Comparison of ENCODE assay signal across 31 mouse cellular contexts in the genomic region with DNA sequence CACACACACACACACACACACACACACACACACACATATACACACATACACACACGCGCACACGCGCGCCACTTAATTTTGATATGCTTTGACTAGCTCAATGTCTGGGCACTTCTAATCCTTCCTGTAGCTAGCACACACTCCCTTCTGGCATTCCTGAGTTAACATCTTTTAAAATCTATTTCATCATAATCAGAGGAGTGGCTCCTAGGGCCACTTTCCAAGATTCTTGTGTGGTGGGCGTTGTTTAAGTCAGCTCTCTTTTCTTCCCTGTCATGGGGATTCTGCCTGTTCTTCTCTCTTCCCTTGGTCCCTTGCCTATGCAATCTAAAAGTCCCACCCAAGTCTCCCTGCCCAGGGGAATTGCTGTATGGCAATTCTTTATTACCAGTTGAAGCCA.
A peak's percentile ranks its signal among the peaks of the same experiment; 100 is the strongest.
DNase-seq lines count a peak whose midpoint lies in the region; ATAC-seq and TF ChIP-seq lines count a peak whose summit lies in the region.
"Had no signal": no experiment of that assay in that cellular context is flagged by ENCODE, and none has a peak within 500 bp of the region (broad histone marks: within the 10 kb centered on the region; RNA-seq: fewer than 3 reads in every experiment).

No protein-coding gene starts in this region.

- no peaks in the 10 kb centered on the region for H3K27me3 ChIP-seq in limb, embryonic 14.5 days (ENCODE audit: control insufficient read depth, insufficient read depth, low read length)
- no peaks in the 10 kb centered on the region for H3K27me3 ChIP-seq in limb, embryonic 10.5 days (ENCODE audit: low read depth, poor library complexity, severe bottlenecking)
- H3K27me3 ChIP-seq: embryonic facial prominence, embryonic 15.5 days; hindbrain, embryonic 12.5 days; intestine, embryonic 15.5 days; limb, embryonic 13.5 days; liver, embryonic 12.5 days; neural tube, embryonic 13.5 days had no signal

- 85% methylated on average over 6 of the region's 6 CpGs for WGBS in limb, embryonic 14.5 days
- over 99% methylated on average over 6 of the region's 6 CpGs for WGBS in limb, embryonic 10.5 days

- no peak for TF ChIP-seq POLR2A in limb, embryonic 14.5 days (IDR thresholded peaks at IDR 0.05; ENCODE audit: borderline replicate concordance, extremely low read depth, insufficient read depth, insufficient read length)

- ATAC-seq in limb, embryonic 14.5 days (ENCODE audit: low FRiP score, low read depth), result no peak
- no peak for ATAC-seq in erythroblast, adult 5-6 weeks (replicated peaks; ENCODE audit: low FRiP score, poor library complexity, severe bottlenecking)
- ATAC-seq: forebrain, embryonic 14.5 days; hindbrain, postnatal 0 days; intestine, embryonic 15.5 days; liver, embryonic 12.5 days; liver, postnatal 0 days; lung, postnatal 0 days; midbrain, embryonic 16.5 days had no signal

- H3K9me3 ChIP-seq in limb, embryonic 14.5 days (ENCODE audit: control insufficient read depth, low read length), result no peaks in the 10 kb centered on the region
- H3K9me3 ChIP-seq in limb, embryonic 10.5 days (replicated peaks), result no peaks in the 10 kb centered on the region
- H3K9me3 ChIP-seq: embryonic facial prominence, embryonic 15.5 days; hindbrain, embryonic 12.5 days; intestine, embryonic 15.5 days; limb, embryonic 13.5 days; liver, embryonic 12.5 days; neural tube, embryonic 13.5 days had no signal

- no peak overlapping the region for H3K4me3 ChIP-seq in layer of hippocampus, adult 2 months
- no peak overlapping the region for H3K4me3 ChIP-seq in limb, embryonic 14.5 days (replicated peaks; ENCODE audit: low read length)
- no peak overlapping the region for H3K4me3 ChIP-seq in limb, embryonic 10.5 days
- H3K4me3 ChIP-seq: embryonic facial prominence, embryonic 15.5 days; gastrocnemius, adult 2 months; hindbrain, embryonic 12.5 days; intestine, embryonic 15.5 days; left cerebral cortex, adult 2 months; limb, embryonic 13.5 days; liver, embryonic 12.5 days; myocyte; neural tube, embryonic 13.5 days had no signal

- no peaks in the 10 kb centered on the region for H3K36me3 ChIP-seq in limb, embryonic 14.5 days (ENCODE audit: control insufficient read depth, insufficient read depth, low read length)
- H3K36me3 ChIP-seq in limb, embryonic 10.5 days, result no peaks in the 10 kb centered on the region
- H3K36me3 ChIP-seq: embryonic facial prominence, embryonic 15.5 days; hindbrain, embryonic 12.5 days; intestine, embryonic 15.5 days; limb, embryonic 13.5 days; liver, embryonic 12.5 days; neural tube, embryonic 13.5 days had no signal

- TF ChIP-seq CTCF in layer of hippocampus, adult 2 months (conservative IDR thresholded peaks at IDR 0.05), result no peak

- no peak overlapping the region for H3K4me2 ChIP-seq in limb, embryonic 14.5 days (replicated peaks; ENCODE audit: low read depth, low read length, severe bottlenecking)
- H3K4me2 ChIP-seq: embryonic facial prominence, embryonic 15.5 days; heart, embryonic 11.5 days; hindbrain, embryonic 12.5 days; intestine, embryonic 15.5 days; limb, embryonic 13.5 days; liver, embryonic 12.5 days; neural tube, embryonic 13.5 days had no signal

- no peaks in the 10 kb centered on the region for H3K4me1 ChIP-seq in limb, embryonic 14.5 days (ENCODE audit: control insufficient read depth, insufficient read depth, low read length)
- H3K4me1 ChIP-seq in limb, embryonic 10.5 days, result no peaks in the 10 kb centered on the region
- H3K4me1 ChIP-seq: hindbrain, embryonic 12.5 days; intestine, embryonic 15.5 days; liver, embryonic 12.5 days had no signal

- H3K27ac ChIP-seq in layer of hippocampus, adult 2 months, result no peak overlapping the region
- H3K27ac ChIP-seq in limb, embryonic 14.5 days (replicated peaks; ENCODE audit: low read depth, low read length), result no peak overlapping the region
- H3K27ac ChIP-seq in limb, embryonic 10.5 days, result no peak overlapping the region
- H3K27ac ChIP-seq: embryonic facial prominence, embryonic 15.5 days; gastrocnemius, adult 2 months; hindbrain, embryonic 12.5 days; hindbrain, postnatal 0 days; intestine, embryonic 15.5 days; left cerebral cortex, adult 2 months; limb, embryonic 13.5 days; liver, embryonic 12.5 days; macrophage; neural tube, embryonic 13.5 days had no signal

- peak; percentile 33 to 35 for DNase-seq in layer of hippocampus, adult 2 months (ENCODE audit: low spot score in 2 of 2)
- no peak for DNase-seq in layer of hippocampus, postnatal 10 days (ENCODE audit: low spot score in 2 of 2)
- peak; percentile 5 for DNase-seq in limb, embryonic 14.5 days (ENCODE audit: low spot score)
- DNase-seq in limb, embryonic 10.5 days (ENCODE audit: low spot score), result no peak
- DNase-seq in right cerebral cortex, postnatal 36 days (ENCODE audit: low spot score in 2 of 2), result peak; percentile 12 to 25
- no peak for DNase-seq in right cerebral cortex, postnatal 14 days
- DNase-seq: adrenal gland, postnatal 25 days; cerebellum, adult 18-20 months; cerebellum, postnatal 10 days; gastrocnemius, adult 2 months; gastrocnemius, postnatal 36 days; heart, adult 18-20 months; heart, postnatal 36 days; kidney, adult 2 months; kidney, postnatal 36 days; liver, postnatal 0 days had no signal

- no peak overlapping the region for H3K9ac ChIP-seq in limb, embryonic 14.5 days (ENCODE audit: low read depth, low read length, severe bottlenecking)
- H3K9ac ChIP-seq: embryonic facial prominence, embryonic 15.5 days; hindbrain, embryonic 12.5 days; intestine, embryonic 15.5 days; limb, embryonic 13.5 days; liver, embryonic 12.5 days; liver, postnatal 0 days; neural tube, embryonic 13.5 days had no signal

Comparison
In these comparisons a context has a peak if more than half of its experiments do, and no peak if none do; other contexts are left out.
1. DNase-seq: peak in layer of hippocampus, adult 2 months (2 of 2), limb, embryonic 14.5 days (single experiment) and right cerebral cortex, postnatal 36 days (2 of 2); none in layer of hippocampus, postnatal 10 days (0 of 2), limb, embryonic 10.5 days (single experiment) and right cerebral cortex, postnatal 14 days (single experiment).